Mouse (Mus musculus) liver, embryonic 14.5 days (tissue): Measurements from ENCODE around the gene Dcun1d3.

ENCODE experiments used
- CTCF ChIP-seq: IDR thresholded peaks from 2 replicates; pipeline ENCODE4 v1.5.1; 2016; ENCODE audit warnings: antibody characterized with exemption, low read depth, control low read depth
- EP300 ChIP-seq: IDR thresholded peaks from 2 replicates; pipeline ENCODE4 v1.6.1; 2016; ENCODE audit warnings: antibody characterized with exemption, low read depth

DNA sequence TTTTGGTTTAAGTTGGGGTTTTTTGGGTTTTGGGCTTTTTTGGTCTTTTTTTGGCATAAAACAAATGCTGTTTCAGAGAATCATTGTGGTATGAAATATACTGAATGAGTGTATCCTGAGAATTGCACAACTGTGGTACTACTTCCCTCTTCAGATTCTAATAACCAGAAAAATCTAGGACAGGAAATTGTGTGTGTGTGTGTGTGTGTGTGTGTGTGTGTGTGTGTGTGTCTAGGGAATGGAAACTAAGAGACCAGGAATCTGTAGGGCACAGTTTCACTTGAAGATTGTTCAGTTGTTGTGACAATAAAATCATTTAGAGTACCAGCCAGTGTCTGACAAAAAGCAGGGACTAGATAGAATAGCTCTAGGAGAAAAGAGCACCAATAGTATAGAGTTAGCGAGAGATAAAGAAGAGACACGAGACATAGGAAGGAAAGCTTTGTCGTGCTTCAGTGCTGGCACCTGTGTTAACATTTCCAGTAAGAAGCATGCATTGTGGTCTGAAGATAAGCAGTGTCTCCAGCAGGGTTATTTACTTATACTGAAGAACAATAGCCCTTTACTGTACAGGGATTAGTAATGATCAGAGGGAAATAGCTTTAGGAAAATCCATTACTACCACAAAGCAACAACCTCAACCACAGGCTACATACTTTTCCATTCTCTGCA, 3.4 kb upstream of the Dcun1d3 start:
- TF ChIP-seq CTCF (no peak), EP300 (no peak)
